Mouse (Mus musculus): ENCODE results near the gene Nckap5l. TPM values are rescaled to one million over a fixed set of nuclear protein-coding genes. Genes with fewer than 3 reads are reported as not detected.
"Not testable (repeated sequence)": the region's sequence is repeated elsewhere in the genome, so short reads cannot be mapped to it uniquely, and the experiment has no call there.

The Nckap5l gene
- polyA plus RNA-seq, 1 experiment: 3.1 TPM

GRCm38 (mm10) chr15:99453153-99453900, 4.2 kb downstream of the Nckap5l start:
- no peaks in the 10 kb centered on the region for H3K27me3 ChIP-seq (replicated peaks; ENCODE audit: control insufficient read depth, insufficient read depth, low read length)
- TF ChIP-seq POLR2A (IDR thresholded peaks at IDR 0.05; ENCODE audit: low read depth, low read length): no peak
- no peak for TF ChIP-seq CTCF (conservative IDR thresholded peaks at IDR 0.05; ENCODE audit: insufficient read depth, insufficient read length, low read depth, low read length)
- H3K27ac ChIP-seq (ENCODE audit: insufficient read depth, low read depth, low read length): no peak overlapping the region
- WGBS: 82% methylated on average over 11 of the region's 11 CpGs
- H3K4me3 ChIP-seq (ENCODE audit: insufficient read depth, low read depth, low read length): no peak overlapping the region
- H3K36me3 ChIP-seq (ENCODE audit: control insufficient read depth, insufficient read depth, low read length): no peaks in the 10 kb centered on the region
- DNase-seq: no peak
- peaks cover 6% of the 10 kb centered on the region; the same call in 1 of the 2 replicates for H3K4me1 ChIP-seq (ENCODE audit: control insufficient read depth, insufficient read depth, low read length)

GRCm38 (mm10) chr15:99449751-99450280, 7.7 kb downstream of the Nckap5l start:
- no peaks in the 10 kb centered on the region for H3K27me3 ChIP-seq (replicated peaks; ENCODE audit: control insufficient read depth, insufficient read depth, low read length)
- DNase-seq: no peak
- no peak overlapping the region for H3K4me3 ChIP-seq (ENCODE audit: insufficient read depth, low read depth, low read length)
- no peaks in the 10 kb centered on the region for H3K36me3 ChIP-seq (ENCODE audit: control insufficient read depth, insufficient read depth, low read length)
- TF ChIP-seq POLR2A (IDR thresholded peaks at IDR 0.05; ENCODE audit: low read depth, low read length) (no peak), CTCF (conservative IDR thresholded peaks at IDR 0.05; ENCODE audit: insufficient read depth, insufficient read length, low read depth, low read length) (no peak)
- H3K4me1 ChIP-seq (ENCODE audit: control insufficient read depth, insufficient read depth, low read length): peaks cover 3% of the 10 kb centered on the region; the same call in 1 of the 2 replicates
- H3K27ac ChIP-seq (ENCODE audit: insufficient read depth, low read depth, low read length): 0 out of 2 replicates have a peak overlapping the region, but pooled peaks have one; percentile 3
- WGBS: 63% methylated on average over 8 of the region's 8 CpGs

GRCm38 (mm10) chr15:99449131-99449750, 8.3 kb downstream of the Nckap5l start:
- Histone ChIP-seq H3K36me3 (ENCODE audit: control insufficient read depth, insufficient read depth, low read length) (no peaks in the 10 kb centered on the region), H3K27me3 (replicated peaks; ENCODE audit: control insufficient read depth, insufficient read depth, low read length) (no peaks in the 10 kb centered on the region), H3K4me1 (ENCODE audit: control insufficient read depth, insufficient read depth, low read length) (peaks cover 3% of the 10 kb centered on the region; the same call in 1 of the 2 replicates), H3K4me3 (ENCODE audit: insufficient read depth, low read depth, low read length) (no peak overlapping the region), H3K27ac (ENCODE audit: insufficient read depth, low read depth, low read length) (0 out of 2 replicates have a peak overlapping the region, but pooled peaks have one; percentile 3)
- no peak for TF ChIP-seq POLR2A (IDR thresholded peaks at IDR 0.05; ENCODE audit: low read depth, low read length)
- no peak for TF ChIP-seq CTCF (conservative IDR thresholded peaks at IDR 0.05; ENCODE audit: insufficient read depth, insufficient read length, low read depth, low read length)
- 21% methylated on average over 9 of the region's 9 CpGs for WGBS
- DNase-seq: peak; percentile 51

- WGBS: 88% methylated on average over 10 of the region's 10 CpGs
- H3K36me3 ChIP-seq (ENCODE audit: control insufficient read depth, insufficient read depth, low read length); H3K27me3 ChIP-seq (replicated peaks; ENCODE audit: control insufficient read depth, insufficient read depth, low read length); H3K4me3 ChIP-seq (ENCODE audit: insufficient read depth, low read depth, low read length); DNase-seq; H3K4me1 ChIP-seq (ENCODE audit: control insufficient read depth, insufficient read depth, low read length); H3K27ac ChIP-seq (ENCODE audit: insufficient read depth, low read depth, low read length): not testable (repeated sequence)
These were observed 11.4 kb downstream of the Nckap5l start for GRCm38 (mm10) chr15:99446136-99446535.

GRCm38 (mm10) chr15:99445567-99445966, 12.0 kb downstream of the Nckap5l start:
- 62% methylated on average over 6 of the region's 6 CpGs for WGBS
- Histone ChIP-seq H3K27ac (ENCODE audit: insufficient read depth, low read depth, low read length) (no peak overlapping the region), H3K4me3 (ENCODE audit: insufficient read depth, low read depth, low read length) (no peak overlapping the region), H3K4me1 (ENCODE audit: control insufficient read depth, insufficient read depth, low read length) (peaks cover 3% of the 10 kb centered on the region; the same call in 1 of the 2 replicates), H3K36me3 (ENCODE audit: control insufficient read depth, insufficient read depth, low read length) (no peaks in the 10 kb centered on the region), H3K27me3 (replicated peaks; ENCODE audit: control insufficient read depth, insufficient read depth, low read length) (no peaks in the 10 kb centered on the region)
- TF ChIP-seq CTCF (conservative IDR thresholded peaks at IDR 0.05; ENCODE audit: insufficient read depth, insufficient read length, low read depth, low read length) (no peak), POLR2A (IDR thresholded peaks at IDR 0.05; ENCODE audit: low read depth, low read length) (no peak)
- no peak for DNase-seq

GRCm38 (mm10) chr15:99442358-99442757, 15.2 kb downstream of the Nckap5l start:
- no peaks in the 10 kb centered on the region for H3K27me3 ChIP-seq (replicated peaks; ENCODE audit: control insufficient read depth, insufficient read depth, low read length)
- H3K27ac ChIP-seq (ENCODE audit: insufficient read depth, low read depth, low read length): no peak overlapping the region
- DNase-seq: no peak
- TF ChIP-seq POLR2A (IDR thresholded peaks at IDR 0.05; ENCODE audit: low read depth, low read length) (no peak), CTCF (conservative IDR thresholded peaks at IDR 0.05; ENCODE audit: insufficient read depth, insufficient read length, low read depth, low read length) (no peak)
- H3K4me1 ChIP-seq (ENCODE audit: control insufficient read depth, insufficient read depth, low read length): no peaks in the 10 kb centered on the region
- WGBS: 56% methylated on average over 7 of the region's 7 CpGs
- no peak overlapping the region for H3K4me3 ChIP-seq (ENCODE audit: insufficient read depth, low read depth, low read length)
- no peaks in the 10 kb centered on the region for H3K36me3 ChIP-seq (ENCODE audit: control insufficient read depth, insufficient read depth, low read length)

GRCm38 (mm10) chr15:99440816-99441457, 16.6 kb downstream of the Nckap5l start:
- no peak for TF ChIP-seq CTCF (conservative IDR thresholded peaks at IDR 0.05; ENCODE audit: insufficient read depth, insufficient read length, low read depth, low read length)
- no peak for TF ChIP-seq POLR2A (IDR thresholded peaks at IDR 0.05; ENCODE audit: low read depth, low read length)
- H3K4me3 ChIP-seq (ENCODE audit: insufficient read depth, low read depth, low read length): no peak overlapping the region
- WGBS: 68% methylated on average over 8 of the region's 8 CpGs

More at GRCm38 (mm10) chr15:99440816-99441457, 16.6 kb downstream of the Nckap5l start:
- Histone ChIP-seq H3K27me3 (replicated peaks; ENCODE audit: control insufficient read depth, insufficient read depth, low read length) (no peaks in the 10 kb centered on the region), H3K36me3 (ENCODE audit: control insufficient read depth, insufficient read depth, low read length) (no peaks in the 10 kb centered on the region), H3K27ac (ENCODE audit: insufficient read depth, low read depth, low read length) (no peak overlapping the region), H3K4me1 (ENCODE audit: control insufficient read depth, insufficient read depth, low read length) (no peaks in the 10 kb centered on the region)
- DNase-seq: no peak
